Mouse (Mus musculus): ENCODE data around the gene Traf3ip3. TPM values are rescaled to one million over a fixed set of nuclear protein-coding genes. Genes with fewer than 3 reads are reported as not detected.

Gene Traf3ip3
- polyA plus RNA-seq, 1 experiment, result 62.7 TPM

- DNase-seq (ENCODE audit: low read depth in 1 of 2, low spot score in 2 of 2), result no peak
- no peak for TF ChIP-seq POLR2A (IDR thresholded peaks at IDR 0.05; ENCODE audit: low read depth, low read length)
- no peak for TF ChIP-seq CTCF (IDR thresholded peaks at IDR 0.05; ENCODE audit: extremely low read depth, insufficient read depth, insufficient read length, insufficient replicate concordance)
- 78% methylated on average over 8 of the region's 8 CpGs for WGBS
- H3K27me3 ChIP-seq (ENCODE audit: control insufficient read depth, insufficient read depth, low read length), result no peaks in the 10 kb centered on the region
- H3K4me3 ChIP-seq (ENCODE audit: extremely low read depth, insufficient read depth, insufficient read length), result no peak overlapping the region
- no peak overlapping the region for H3K27ac ChIP-seq (ENCODE audit: insufficient read depth, low read length)
- peaks cover 8% of the 10 kb centered on the region for H3K36me3 ChIP-seq (ENCODE audit: control insufficient read depth, insufficient read depth, low read length)
- peaks cover 2% of the 10 kb centered on the region; the same call in 1 of the 2 replicates for H3K4me1 ChIP-seq (ENCODE audit: control insufficient read depth, insufficient read depth, insufficient read length)
Measured at GRCm38 (mm10) chr1:193130839-193131238, 70.7 kb downstream of the Traf3ip3 start.

GRCm38 (mm10) chr1:193130456-193130825 lies 71.1 kb downstream of the Traf3ip3 start:
- H3K27me3 ChIP-seq (ENCODE audit: control insufficient read depth, insufficient read depth, low read length), result no peaks in the 10 kb centered on the region
- 55% methylated on average over 11 of the region's 11 CpGs for WGBS
- TF ChIP-seq CTCF (IDR thresholded peaks at IDR 0.05; ENCODE audit: extremely low read depth, insufficient read depth, insufficient read length, insufficient replicate concordance) (no peak), POLR2A (IDR thresholded peaks at IDR 0.05; ENCODE audit: low read depth, low read length) (no peak)
- peak overlapping the region; percentile 4; the same call in 1 of the 2 replicates for H3K4me3 ChIP-seq (ENCODE audit: extremely low read depth, insufficient read depth, insufficient read length)
- DNase-seq (ENCODE audit: low read depth in 1 of 2, low spot score in 2 of 2), result peak in 1 of 2 experiments; percentile 9
- H3K27ac ChIP-seq (ENCODE audit: insufficient read depth, low read length), result peak overlapping the region; percentile 24; the same call in 1 of the 2 replicates
- peaks cover 8% of the 10 kb centered on the region for H3K36me3 ChIP-seq (ENCODE audit: control insufficient read depth, insufficient read depth, low read length)
- H3K4me1 ChIP-seq (ENCODE audit: control insufficient read depth, insufficient read depth, insufficient read length), result peaks cover 2% of the 10 kb centered on the region; the same call in 1 of the 2 replicates

- DNase-seq (ENCODE audit: low read depth in 1 of 2, low spot score in 2 of 2), result peak; percentile 93 to 97
- no peak; the same call in 1 of the 2 replicates for TF ChIP-seq POLR2A (IDR thresholded peaks at IDR 0.05; ENCODE audit: low read depth, low read length)
- peak; percentile 93 for TF ChIP-seq CTCF (IDR thresholded peaks at IDR 0.05; ENCODE audit: extremely low read depth, insufficient read depth, insufficient read length, insufficient replicate concordance)
- Histone ChIP-seq H3K27ac (ENCODE audit: insufficient read depth, low read length) (peak within 1 kb of the TSS; percentile 31; the same call in 1 of the 2 replicates), H3K36me3 (ENCODE audit: control insufficient read depth, insufficient read depth, low read length) (peaks cover 10% of the 10 kb centered on the region), H3K4me3 (ENCODE audit: extremely low read depth, insufficient read depth, insufficient read length) (peak within 1 kb of the TSS; percentile 70), H3K27me3 (ENCODE audit: control insufficient read depth, insufficient read depth, low read length) (no peaks in the 10 kb centered on the region), H3K4me1 (ENCODE audit: control insufficient read depth, insufficient read depth, insufficient read length) (peaks cover 2% of the 10 kb centered on the region; the same call in 1 of the 2 replicates)
- WGBS, result under 1% methylated on average over 61 of the region's 61 CpGs
Measured at GRCm38 (mm10) chr1:193129786-193130455, 71.6 kb downstream of the Traf3ip3 start, which contains the start of gene Diexf. TSS of gene Diexf (minus strand) at chr1:193130272.

GRCm38 (mm10) chr1:193129321-193129720 lies 72.2 kb downstream of the Traf3ip3 start:
- Histone ChIP-seq H3K36me3 (ENCODE audit: control insufficient read depth, insufficient read depth, low read length) (peaks cover 12% of the 10 kb centered on the region), H3K4me1 (ENCODE audit: control insufficient read depth, insufficient read depth, insufficient read length) (peaks cover 2% of the 10 kb centered on the region; the same call in 1 of the 2 replicates), H3K27ac (ENCODE audit: insufficient read depth, low read length) (no peak overlapping the region), H3K27me3 (ENCODE audit: control insufficient read depth, insufficient read depth, low read length) (no peaks in the 10 kb centered on the region), H3K4me3 (ENCODE audit: extremely low read depth, insufficient read depth, insufficient read length) (peak overlapping the region; percentile 70)
- DNase-seq (ENCODE audit: low read depth in 1 of 2, low spot score in 2 of 2), result no peak
- TF ChIP-seq CTCF (IDR thresholded peaks at IDR 0.05; ENCODE audit: extremely low read depth, insufficient read depth, insufficient read length, insufficient replicate concordance) (no peak), POLR2A (IDR thresholded peaks at IDR 0.05; ENCODE audit: low read depth, low read length) (no peak)
- 8% methylated on average over 5 of the region's 5 CpGs for WGBS

- H3K4me3 ChIP-seq (ENCODE audit: extremely low read depth, insufficient read depth, insufficient read length), result no peak overlapping the region
Measured at GRCm38 (mm10) chr1:193128055-193128454, 73.4 kb downstream of the Traf3ip3 start.

GRCm38 (mm10) chr1:193125835-193126234 lies 75.7 kb downstream of the Traf3ip3 start:
- peaks cover 36% of the 10 kb centered on the region for H3K36me3 ChIP-seq (ENCODE audit: control insufficient read depth, insufficient read depth, low read length)
- H3K4me1 ChIP-seq (ENCODE audit: control insufficient read depth, insufficient read depth, insufficient read length), result peaks cover 2% of the 10 kb centered on the region; the same call in 1 of the 2 replicates
- no peak overlapping the region for H3K27ac ChIP-seq (ENCODE audit: insufficient read depth, low read length)
- H3K27me3 ChIP-seq (ENCODE audit: control insufficient read depth, insufficient read depth, low read length), result no peaks in the 10 kb centered on the region
- no peak for DNase-seq (ENCODE audit: low read depth in 1 of 2, low spot score in 2 of 2)
- 73% methylated on average over 4 of the region's 4 CpGs for WGBS
- TF ChIP-seq CTCF (IDR thresholded peaks at IDR 0.05; ENCODE audit: extremely low read depth, insufficient read depth, insufficient read length, insufficient replicate concordance), result no peak
- no peak for TF ChIP-seq POLR2A (IDR thresholded peaks at IDR 0.05; ENCODE audit: low read depth, low read length)
- H3K4me3 ChIP-seq (ENCODE audit: extremely low read depth, insufficient read depth, insufficient read length), result no peak overlapping the region

More at GRCm38 (mm10) chr1:193128055-193128454, 73.4 kb downstream of the Traf3ip3 start:
- no peaks in the 10 kb centered on the region for H3K27me3 ChIP-seq (ENCODE audit: control insufficient read depth, insufficient read depth, low read length)
- peaks cover 2% of the 10 kb centered on the region; the same call in 1 of the 2 replicates for H3K4me1 ChIP-seq (ENCODE audit: control insufficient read depth, insufficient read depth, insufficient read length)
- peaks cover 19% of the 10 kb centered on the region for H3K36me3 ChIP-seq (ENCODE audit: control insufficient read depth, insufficient read depth, low read length)
- no peak for DNase-seq (ENCODE audit: low read depth in 1 of 2, low spot score in 2 of 2)
- no peak overlapping the region for H3K27ac ChIP-seq (ENCODE audit: insufficient read depth, low read length)
- WGBS, result 88% methylated on average over 6 of the region's 6 CpGs
- TF ChIP-seq POLR2A (IDR thresholded peaks at IDR 0.05; ENCODE audit: low read depth, low read length) (no peak), CTCF (IDR thresholded peaks at IDR 0.05; ENCODE audit: extremely low read depth, insufficient read depth, insufficient read length, insufficient replicate concordance) (no peak)

Other genes with a start within 250 kb of the Traf3ip3 start
- 0.05 and 0.08 TPM in 2 replicates for gene Syt14, start 165.9 kb downstream of the Traf3ip3 start, polyA plus RNA-seq (2012; rRNA removed)
- 17.1 and 17.3 TPM in 2 replicates for gene Diexf, start 71.4 kb downstream of the Traf3ip3 start, polyA plus RNA-seq (2012; rRNA removed)
- 1.5 and 2.4 TPM in 2 replicates for gene Irf6, start 48.6 kb downstream of the Traf3ip3 start, polyA plus RNA-seq (2012; rRNA removed)
- gene A130010J15Rik, start 33.7 kb downstream of the Traf3ip3 start, polyA plus RNA-seq (2012; rRNA removed), result 1.8 TPM in 2 replicates
- 3.4 and 4.6 TPM in 2 replicates for gene Lamb3, start 6.0 kb upstream of the Traf3ip3 start, polyA plus RNA-seq (2012; rRNA removed)
- 32.9 and 33.5 TPM in 2 replicates for gene Hsd11b1, start 62.4 kb upstream of the Traf3ip3 start, polyA plus RNA-seq (2012; rRNA removed)
- 60.8 and 66.5 TPM in 2 replicates for gene G0s2, start 71.5 kb upstream of the Traf3ip3 start, polyA plus RNA-seq (2012; rRNA removed)
- gene Camk1g, start 168.6 kb upstream of the Traf3ip3 start, polyA plus RNA-seq (2012; rRNA removed), result 0.12 and 0.26 TPM in 2 replicates

Measured in spleen, adult 2 months (tissue).